Mouse (Mus musculus) heart, postnatal 14 days (tissue): ENCODE results near the gene Actl6a. TPM values are rescaled to one million over a fixed set of nuclear protein-coding genes. Genes with fewer than 3 reads are reported as not detected.
A peak's percentile ranks its signal among the peaks of the same experiment; 100 is the strongest.
"Not testable (repeated sequence)": the region's sequence is repeated elsewhere in the genome, so short reads cannot be mapped to it uniquely, and the experiment has no call there.

Experiments used
- DNase-seq, 2 experiments: peaks; one replicate each; pipeline ENCODE4 v3.0.0; 2021 to 2022
- intact Hi-C: fragments of 180-260 bp; cut with DNase I; formaldehyde crosslinking; loops from one replicate; pipeline ENCODE4 v1.15.1; 2025
- total RNA-seq, 2 experiments: library from RNA; stranded (reverse); gene quantifications; 2 replicates each; pipeline ENCODE4 v1.2.3; 2021

Actl6a gene
- total RNA-seq, 2 experiments from 2014 or later = 21.2 to 24.9 TPM

DNA sequence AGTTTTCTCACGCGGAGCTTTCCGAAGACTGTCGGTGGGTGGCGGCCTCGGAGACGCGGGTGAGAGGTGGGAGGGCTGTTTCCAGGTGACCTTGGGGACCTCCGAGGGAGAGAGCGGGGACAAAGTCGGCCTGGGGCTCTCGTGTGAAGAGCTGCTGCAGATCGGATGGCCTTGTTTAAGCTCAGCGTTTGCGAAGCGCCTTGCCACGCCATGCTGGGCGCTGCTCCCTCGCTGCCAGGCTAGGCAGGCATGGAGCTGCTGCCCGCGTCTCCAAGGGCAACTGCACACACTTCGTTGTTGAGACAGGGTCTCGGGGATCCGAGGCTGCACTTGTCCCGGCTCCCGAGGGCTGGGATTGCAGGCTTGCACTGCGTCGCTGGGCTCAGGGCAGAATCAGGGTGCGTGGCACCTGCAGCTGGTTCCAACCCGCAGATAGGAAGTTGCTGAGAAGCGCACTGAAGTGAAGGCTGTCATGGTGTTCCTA is 31.1 kb downstream of the Actl6a start, which contains the start of gene Mrpl47:
Gene Mrpl47 (minus strand): TSS at position 434 of the 484 bp plus-strand sequence.
- DNase-seq = no peak
- intact Hi-C loops = loop anchor here (2.0 to 10.0 kb wide), 3 partner anchors 28 to 148 kb away; partner anchors contain the start of gene Usp13

DNA sequence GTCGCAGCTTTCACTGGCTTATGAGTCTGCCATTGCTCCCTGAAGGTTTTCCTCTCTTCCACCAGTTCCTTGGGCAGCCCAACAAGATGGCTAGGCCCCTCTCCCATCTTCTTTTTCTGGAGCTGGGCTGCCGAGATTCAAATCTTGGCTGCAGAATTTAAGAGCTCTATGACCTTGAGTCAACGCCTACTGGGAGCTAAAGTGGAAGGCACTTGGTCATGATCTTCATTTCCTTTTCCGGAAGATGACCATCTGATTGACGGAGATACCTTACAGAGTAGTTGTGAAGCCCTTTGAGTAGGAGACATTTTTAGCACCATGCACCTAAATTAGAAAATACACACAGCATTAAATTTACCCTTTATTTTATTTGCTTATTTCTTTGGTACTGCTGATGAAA is 32.5 kb downstream of the Actl6a start:
- intact Hi-C loops = loop anchor here (5.0 to 10.0 kb wide), 2 partner anchors 79 to 146 kb away; partner anchors contain the start of gene Usp13
- DNase-seq = no peak

DNA sequence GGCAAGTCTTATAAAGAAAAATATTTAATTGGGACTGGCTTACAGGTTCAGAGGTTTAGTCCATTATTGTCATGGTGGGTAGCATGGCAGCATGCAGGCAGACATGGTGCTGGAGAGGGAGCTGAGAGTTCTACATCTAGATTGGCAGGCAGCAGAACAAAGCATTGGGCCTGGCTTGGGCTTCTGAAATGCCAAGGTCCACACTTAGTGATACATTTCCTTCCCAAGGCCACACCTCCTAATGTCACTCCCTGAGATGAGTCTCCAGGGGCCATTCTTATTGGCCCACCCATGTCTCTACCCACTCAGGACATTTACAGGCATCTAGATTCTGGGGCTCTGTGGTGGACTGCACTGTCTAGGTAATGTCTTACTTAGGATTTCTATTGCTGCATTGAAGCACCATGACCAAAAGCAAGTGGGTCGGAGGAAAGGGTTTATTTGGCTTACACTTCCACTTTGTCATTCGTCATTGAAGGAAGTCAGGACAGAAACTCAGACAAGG is 36.2 kb downstream of the Actl6a start:
- DNase-seq = no peak
- intact Hi-C loops = no loop called here

DNA sequence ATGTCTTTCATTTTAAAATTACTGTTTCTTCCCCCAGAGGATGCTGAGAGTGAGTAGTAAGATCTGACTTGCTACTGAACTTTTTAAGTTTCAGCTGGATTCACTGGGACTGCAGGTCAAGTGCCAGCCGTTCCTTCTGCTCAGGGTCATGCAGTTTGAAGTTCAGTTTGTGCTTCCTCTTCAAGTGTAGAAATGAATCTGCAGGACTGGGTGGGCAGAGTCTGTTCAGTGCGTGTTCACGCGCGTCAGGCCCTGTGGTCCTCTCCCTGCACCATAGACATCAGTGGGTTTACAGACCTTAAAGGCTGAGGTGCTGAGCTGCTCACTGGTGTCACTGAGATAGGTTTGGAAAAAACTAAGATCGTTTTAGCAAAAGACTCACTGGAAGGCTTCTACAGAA is 38.9 kb downstream of the Actl6a start:
- no peak for DNase-seq
- intact Hi-C loops = no loop called here

DNA sequence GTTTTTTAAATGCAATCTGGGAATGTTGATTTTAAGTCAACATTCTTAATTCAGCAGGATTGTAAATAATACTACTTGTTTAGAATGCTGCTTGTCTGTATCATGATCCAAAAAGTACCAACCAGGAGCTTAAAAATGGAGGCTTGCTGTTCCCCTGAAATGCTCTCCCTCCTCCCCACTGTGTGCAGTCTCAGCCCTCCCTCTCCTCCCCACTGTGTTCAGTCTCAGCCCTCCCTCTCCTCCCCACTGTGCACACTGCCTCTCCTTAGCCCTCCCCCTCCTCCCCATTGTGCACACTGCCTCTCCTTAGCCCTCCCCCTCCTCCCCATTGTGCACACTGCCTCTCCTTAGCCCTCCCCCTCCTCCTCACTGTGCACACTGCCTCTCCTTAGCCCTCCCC is 39.3 kb downstream of the Actl6a start:
- DNase-seq = not testable (repeated sequence)

DNA sequence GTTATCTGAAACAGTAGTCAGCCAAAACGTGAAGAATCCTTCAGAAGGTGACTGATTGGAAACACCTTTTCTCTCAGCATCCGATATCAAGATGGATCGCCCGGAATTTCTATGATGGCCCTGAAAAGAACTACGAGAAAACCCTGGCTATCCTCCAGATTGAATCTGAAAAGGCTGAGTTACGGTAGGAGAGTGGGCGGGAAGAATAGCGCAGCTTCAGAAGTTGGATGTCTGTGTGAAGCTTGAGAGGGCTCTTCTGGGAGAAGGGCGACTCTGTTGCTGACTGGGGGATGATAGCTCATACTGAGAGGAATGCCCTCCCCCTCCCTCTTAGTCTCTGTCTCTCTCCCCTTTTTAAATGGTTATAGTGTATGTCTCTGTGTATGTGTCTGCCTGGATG is 42.3 kb downstream of the Actl6a start:
- DNase-seq = no peak
- intact Hi-C loops = no loop called here

More for the DNA sequence above, 39.3 kb downstream of the Actl6a start:
- intact Hi-C loops = not testable (repeated sequence)

DNA sequence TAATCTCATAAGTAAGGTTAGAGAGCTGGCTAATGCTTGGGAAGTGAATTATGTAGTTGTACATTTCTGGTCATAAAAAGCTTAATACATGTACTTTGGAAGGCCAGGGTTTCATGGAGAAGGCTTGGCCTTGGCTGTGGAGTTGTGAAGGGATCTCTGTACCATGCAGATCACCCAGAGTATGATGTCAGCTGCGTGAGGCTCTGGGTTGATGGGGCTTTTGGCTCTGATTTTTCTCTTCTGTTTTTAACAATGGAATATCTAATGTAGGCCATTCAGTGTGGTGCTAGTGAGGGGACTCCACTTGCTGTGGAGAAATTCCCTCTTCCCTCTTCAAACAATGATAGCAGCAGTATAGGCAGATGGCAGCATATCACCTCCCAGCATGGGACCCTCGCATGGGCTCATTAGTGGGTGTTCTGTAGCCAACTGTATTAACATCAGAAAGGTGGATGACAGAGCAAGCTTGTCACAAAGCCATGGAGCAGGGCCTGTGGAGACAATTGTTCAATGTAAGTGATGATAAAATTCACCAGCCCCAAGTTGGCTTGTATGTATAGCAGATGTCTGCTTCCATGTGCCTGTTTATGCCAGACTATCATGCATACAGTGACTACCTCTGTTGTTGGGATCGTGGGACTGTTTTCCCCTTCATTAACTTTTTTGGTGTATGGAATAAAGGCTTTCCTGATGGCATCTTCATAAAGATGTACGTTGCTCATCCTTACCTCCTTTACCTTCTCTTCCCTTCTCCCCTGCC is 43.9 kb downstream of the Actl6a start:
- DNase-seq = no peak
- intact Hi-C loops = loop anchor here (5.0 kb wide), 1 partner anchor 67 kb away; the partner anchor contains the start of gene Usp13

DNA sequence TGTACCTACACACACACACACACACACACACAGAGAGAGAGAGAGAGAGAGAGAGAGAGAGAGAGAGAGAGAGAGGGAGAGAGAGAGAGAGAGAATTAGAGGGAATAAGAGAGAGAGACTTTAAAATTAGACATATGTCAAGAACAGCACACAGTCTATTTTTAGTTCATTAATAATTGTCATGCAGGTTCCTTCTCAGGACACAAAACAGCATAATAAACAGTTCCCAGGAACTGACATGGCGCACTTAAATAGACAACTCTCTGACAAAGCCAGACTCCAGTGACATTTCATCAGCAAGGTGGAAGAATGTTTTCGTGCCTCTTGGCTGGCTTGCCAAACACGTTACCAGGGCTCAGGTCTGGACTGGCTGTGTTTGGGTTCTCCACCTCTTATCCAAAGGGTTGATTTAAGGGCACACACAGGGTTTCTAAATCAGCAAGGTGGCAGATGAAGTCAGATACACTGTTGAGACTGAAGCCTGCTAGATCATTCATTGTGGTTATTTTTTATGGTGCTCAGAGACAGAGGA is 48.4 kb downstream of the Actl6a start:
- intact Hi-C loops = loop anchor here (5.0 kb wide), 1 partner anchor 63 kb away; the partner anchor contains the start of gene Usp13
- no peak for DNase-seq

DNA sequence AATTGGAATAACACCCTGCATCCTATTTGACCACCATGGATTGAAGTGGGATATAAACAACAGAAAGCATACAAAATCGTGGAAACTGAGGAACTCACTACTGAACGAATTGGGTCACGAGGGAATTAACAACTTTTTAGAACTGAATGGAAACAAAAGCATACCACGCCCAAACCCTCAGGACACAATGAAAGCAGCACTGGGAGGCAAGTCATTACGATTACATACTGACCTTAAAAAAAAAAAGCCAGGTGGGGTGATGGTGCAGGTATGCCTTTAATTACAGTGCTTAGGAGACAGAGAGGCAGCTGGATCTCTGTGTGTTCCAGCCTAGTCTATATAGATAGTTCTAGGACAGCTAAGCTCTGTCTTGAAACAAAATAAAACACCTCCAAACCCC is 53.1 kb downstream of the Actl6a start:
- intact Hi-C loops = no loop called here
- no peak for DNase-seq

DNA sequence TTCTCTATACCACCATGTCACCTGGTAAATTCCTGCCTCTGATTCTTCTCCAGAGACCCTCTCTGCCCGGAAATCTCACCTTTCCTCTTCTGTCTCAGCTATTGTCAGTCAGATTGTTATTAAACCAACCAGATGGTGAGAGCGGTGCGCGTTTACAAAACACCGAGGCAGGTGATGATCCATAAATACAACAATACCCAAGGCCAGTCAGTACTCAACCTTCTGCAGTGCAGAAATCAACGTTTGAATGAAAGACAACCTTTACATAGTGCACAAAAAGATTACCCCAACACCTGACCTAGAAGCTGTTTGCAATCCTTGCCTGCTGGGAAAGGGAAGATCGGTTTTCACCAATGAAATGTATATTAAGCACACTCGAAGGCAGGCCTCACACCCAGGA is 56.9 kb downstream of the Actl6a start:
- intact Hi-C loops = no loop called here
- no peak for DNase-seq

DNA sequence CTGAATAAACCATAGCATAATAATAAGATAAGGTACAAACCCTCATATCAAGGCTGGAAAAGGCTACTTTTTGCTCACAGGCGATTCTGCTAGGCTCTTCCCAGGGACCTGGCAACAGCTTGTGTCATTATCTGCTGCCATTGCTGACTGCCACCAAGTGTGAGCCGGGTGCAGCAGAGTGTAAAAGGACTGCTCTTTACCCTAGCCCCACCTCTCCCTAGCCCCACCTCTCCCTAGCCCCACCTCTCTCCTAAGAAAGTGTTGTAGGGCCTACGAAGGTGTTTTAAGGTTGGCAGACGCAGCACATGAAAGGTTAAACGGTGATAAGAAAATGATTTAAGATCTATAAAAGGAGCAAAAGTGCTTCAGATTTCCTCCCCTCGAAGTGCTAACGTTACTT is 57.8 kb downstream of the Actl6a start:
- peak in 1 of 2 experiments; percentile 7 for DNase-seq
- intact Hi-C loops = no loop called here

DNA sequence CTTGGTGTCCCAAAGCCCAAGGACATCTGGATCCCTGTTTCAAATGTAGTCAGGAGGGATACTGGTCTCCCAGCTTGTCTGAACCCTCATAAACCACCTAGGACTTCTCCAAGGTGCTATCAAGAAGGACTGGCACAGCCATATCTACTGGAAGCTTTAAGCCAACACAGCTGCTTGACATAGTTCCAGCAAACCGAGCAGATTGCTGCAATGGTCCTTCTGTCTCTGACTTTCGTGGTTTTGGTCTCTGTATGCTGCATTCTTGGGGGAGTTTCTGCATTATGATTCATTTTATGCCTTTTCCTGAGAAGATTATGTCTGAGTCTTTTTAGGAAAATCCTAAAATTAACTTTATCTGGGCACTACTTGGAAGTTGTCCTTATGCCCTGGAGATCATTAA is 64.7 kb downstream of the Actl6a start:
- intact Hi-C loops = no loop called here
- DNase-seq = no peak

Other genes starting within 250 kb of the Actl6a start
- under 1 TPM in 1 of 2 experiments, not detected in 1; 0.17 TPM for gene Kcnmb3, start 214.1 kb upstream of the Actl6a start, total RNA-seq
- 10 to 100 TPM; 21.1 to 23.5 TPM for gene Zfp639, start 196.0 kb upstream of the Actl6a start, total RNA-seq
- gene Mfn1, start 176.8 kb upstream of the Actl6a start, total RNA-seq = 100 to 1,000 TPM; 361 to 370 TPM
- gene Gnb4, start 89.7 kb upstream of the Actl6a start, total RNA-seq = 10 to 100 TPM; 26.2 to 26.4 TPM
- 100 to 1,000 TPM; 768 to 787 TPM for gene Ndufb5, start 30.7 kb downstream of the Actl6a start, total RNA-seq
- 10 to 100 TPM; 33.3 to 41.9 TPM for gene Mrpl47, start 31.3 kb downstream of the Actl6a start, total RNA-seq
- gene Usp13, start 111.2 kb downstream of the Actl6a start, total RNA-seq = 100 to 1,000 TPM; 175 to 180 TPM